Mouse (Mus musculus): ENCODE data around the gene Srarp. TPM values are rescaled to one million over a fixed set of nuclear protein-coding genes. Genes with fewer than 3 reads are reported as not detected.

Srarp gene
- polyA plus RNA-seq (2016; fragmentation: Nextera tagmentation; extraction: Ambion mirVana), result not detected in 2 replicates

DNA sequence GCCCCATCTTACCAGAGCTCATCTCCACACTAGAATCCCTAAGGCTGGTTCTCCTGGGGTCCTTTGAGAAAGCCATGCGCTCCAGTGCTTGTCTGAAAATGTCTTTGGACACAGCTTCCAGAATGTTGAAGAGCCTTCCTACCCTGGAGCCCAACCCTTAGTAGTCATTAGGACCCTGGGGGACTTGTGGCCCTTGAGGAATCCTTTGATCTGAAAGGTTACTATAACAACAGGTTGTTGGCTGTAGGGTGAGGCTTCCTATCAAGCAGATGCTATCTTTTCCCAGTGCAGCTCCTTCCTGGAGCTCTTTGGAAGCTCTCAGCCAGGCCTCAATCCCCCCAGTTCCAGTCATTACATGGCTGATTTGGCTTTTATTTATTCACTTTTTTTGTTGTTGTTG is at the start of gene Srarp:
Gene Srarp, minus strand, starts transcription at position 132 of the 400 bp plus-strand sequence.
- no peak within 1 kb of the TSS for H3K4me3 ChIP-seq (replicated peaks)
- 63% methylated on average over 1 of the region's 1 CpGs for WGBS
- ATAC-seq (ENCODE audit: insufficient number of reproducible peaks, insufficient read depth, low FRiP score, low TSS enrichment, low read depth), result no peak
- no peak within 1 kb of the TSS for H3K9ac ChIP-seq (replicated peaks)
- H3K27ac ChIP-seq, result no peak within 1 kb of the TSS
- no peaks in the 10 kb centered on the region for H3K9me3 ChIP-seq
- H3K27me3 ChIP-seq, result no peaks in the 10 kb centered on the region
- no peaks in the 10 kb centered on the region for H3K36me3 ChIP-seq
- H3K4me1 ChIP-seq (replicated peaks), result no peaks in the 10 kb centered on the region
- no peak within 1 kb of the TSS for H3K4me2 ChIP-seq

DNA sequence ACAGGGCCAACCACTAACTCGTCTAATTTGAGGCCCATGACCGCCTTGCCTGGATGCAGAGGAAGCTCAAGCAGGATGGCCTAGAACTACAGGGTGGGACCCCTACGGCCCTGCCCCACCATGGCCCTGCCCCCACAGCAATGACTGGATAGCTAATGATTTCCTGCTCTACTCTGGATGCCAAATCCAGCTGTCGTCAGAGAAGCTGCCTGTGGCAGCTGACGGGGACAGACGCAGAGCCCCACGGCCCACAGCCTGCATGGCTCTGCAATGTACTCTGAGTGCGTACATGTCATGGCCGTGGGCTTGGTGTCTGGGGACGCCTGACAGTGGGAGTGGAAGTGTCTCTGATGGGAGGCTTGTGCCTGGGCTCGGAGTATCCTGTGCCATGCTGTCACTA is 48.2 kb upstream of the Srarp start:
- Histone ChIP-seq H3K9me3 (peaks cover 4% of the 10 kb centered on the region; the same call in 1 of the 2 replicates), H3K4me2 (no peak overlapping the region), H3K4me1 (replicated peaks) (no peaks in the 10 kb centered on the region), H3K9ac (replicated peaks) (no peak overlapping the region), H3K4me3 (replicated peaks) (no peak overlapping the region), H3K27me3 (no peaks in the 10 kb centered on the region), H3K27ac (no peak overlapping the region), H3K36me3 (peaks cover 99% of the 10 kb centered on the region)
- 74% methylated on average over 11 of the region's 11 CpGs for WGBS
- ATAC-seq (ENCODE audit: insufficient number of reproducible peaks, insufficient read depth, low FRiP score, low TSS enrichment, low read depth), result no peak

DNA sequence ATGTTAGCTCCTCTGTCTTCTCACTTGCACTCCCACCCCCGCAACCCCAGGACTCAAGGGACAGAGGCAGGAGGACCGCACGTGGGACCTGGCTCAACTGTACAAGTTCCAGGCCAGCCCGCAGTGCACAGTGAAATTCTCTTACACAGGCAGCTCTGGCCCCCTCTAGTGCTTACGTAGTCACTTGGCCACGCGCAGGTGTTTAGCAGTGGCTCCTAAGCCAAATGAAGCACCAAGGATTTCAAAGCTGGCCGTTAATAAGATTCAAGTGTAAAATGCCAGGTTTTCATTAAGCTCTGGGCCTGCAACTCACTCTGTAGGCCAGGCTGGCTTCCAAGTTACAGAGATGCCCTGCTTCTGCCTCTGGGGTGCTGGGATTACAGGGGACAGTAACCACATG is 43.5 kb upstream of the Srarp start:
- Histone ChIP-seq H3K4me3 (replicated peaks) (no peak overlapping the region), H3K27me3 (no peaks in the 10 kb centered on the region), H3K27ac (no peak overlapping the region), H3K4me1 (replicated peaks) (no peaks in the 10 kb centered on the region), H3K9ac (replicated peaks) (no peak overlapping the region), H3K4me2 (no peak overlapping the region), H3K36me3 (peaks cover 99% of the 10 kb centered on the region), H3K9me3 (no peaks in the 10 kb centered on the region)
- WGBS, result 93% methylated on average over 8 of the region's 8 CpGs
- no peak for ATAC-seq (ENCODE audit: insufficient number of reproducible peaks, insufficient read depth, low FRiP score, low TSS enrichment, low read depth)

DNA sequence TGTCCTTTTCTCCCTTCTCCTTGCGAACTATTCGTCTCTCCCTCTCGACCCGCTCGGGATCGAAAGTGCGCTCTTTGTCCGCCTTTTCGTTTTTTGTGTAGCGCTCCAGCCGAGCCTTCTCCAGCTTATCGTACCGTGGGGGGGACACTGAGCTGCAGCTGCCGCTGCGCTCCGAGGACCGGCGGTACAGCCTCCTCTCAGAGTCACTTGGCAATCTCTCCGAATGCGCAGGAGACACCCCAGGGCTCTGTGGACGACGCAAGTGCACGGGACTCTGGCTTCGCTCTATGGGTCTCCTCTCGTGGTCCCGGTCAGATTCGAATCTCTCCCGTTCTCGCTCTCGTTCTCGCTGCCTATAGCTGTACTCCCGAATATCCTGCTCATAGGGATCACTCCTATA is 42.9 kb upstream of the Srarp start:
- Histone ChIP-seq H3K4me1 (replicated peaks) (no peaks in the 10 kb centered on the region), H3K9ac (replicated peaks) (no peak overlapping the region), H3K36me3 (peaks cover 99% of the 10 kb centered on the region), H3K27ac (no peak overlapping the region), H3K9me3 (no peaks in the 10 kb centered on the region), H3K4me3 (replicated peaks) (no peak overlapping the region), H3K27me3 (no peaks in the 10 kb centered on the region), H3K4me2 (no peak overlapping the region)
- ATAC-seq (ENCODE audit: insufficient number of reproducible peaks, insufficient read depth, low FRiP score, low TSS enrichment, low read depth), result no peak
- WGBS, result 96% methylated on average over 32 of the region's 32 CpGs

DNA sequence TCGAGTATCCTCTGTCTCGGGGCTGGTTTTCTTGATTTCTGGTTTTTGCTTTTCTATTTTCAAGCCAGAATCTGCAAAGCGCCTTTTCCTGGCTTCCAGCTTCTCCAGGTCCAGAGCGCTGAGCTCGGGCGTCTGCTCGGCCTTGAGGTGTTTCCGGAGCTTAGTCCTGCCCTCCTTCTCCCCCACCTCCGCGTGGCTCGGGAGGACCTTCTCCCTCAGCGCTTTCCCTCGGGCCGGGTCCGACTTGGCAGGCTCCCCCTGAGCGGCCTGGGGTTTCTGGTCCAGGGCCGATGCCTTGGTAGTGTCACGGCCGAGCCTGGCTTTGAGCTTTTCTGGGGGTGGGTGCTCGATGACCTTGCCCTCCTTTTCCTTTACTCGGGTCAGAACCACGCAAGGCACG is 42.3 kb upstream of the Srarp start:
- Histone ChIP-seq H3K9me3 (no peaks in the 10 kb centered on the region), H3K4me3 (replicated peaks) (no peak overlapping the region), H3K9ac (replicated peaks) (no peak overlapping the region), H3K36me3 (peaks cover 100% of the 10 kb centered on the region), H3K27ac (no peak overlapping the region), H3K4me2 (no peak overlapping the region), H3K4me1 (replicated peaks) (no peaks in the 10 kb centered on the region), H3K27me3 (no peaks in the 10 kb centered on the region)
- WGBS, result 92% methylated on average over 23 of the region's 23 CpGs
- no peak for ATAC-seq (ENCODE audit: insufficient number of reproducible peaks, insufficient read depth, low FRiP score, low TSS enrichment, low read depth)

DNA sequence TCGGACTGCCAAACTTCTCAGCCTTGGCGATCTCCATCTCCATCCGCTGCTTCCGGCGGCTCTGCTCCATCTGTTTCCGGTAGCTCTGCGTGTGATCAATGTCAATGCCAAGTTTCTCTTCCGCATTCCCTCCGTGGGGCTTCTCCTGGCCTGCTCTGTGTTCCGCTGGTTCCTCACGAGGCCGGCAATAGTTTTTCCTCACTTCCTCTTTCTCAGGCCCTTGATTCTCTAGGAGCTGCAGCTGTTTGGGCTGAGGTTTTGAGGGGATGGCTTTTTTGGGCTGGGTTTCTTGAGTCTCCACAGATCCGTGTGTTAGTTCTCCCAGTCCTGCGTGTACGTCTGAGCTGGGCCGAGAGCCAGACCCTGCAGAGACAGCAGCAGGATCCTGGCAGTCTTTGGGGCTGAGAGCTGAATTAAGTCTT is 41.8 kb upstream of the Srarp start:
- WGBS, result 95% methylated on average over 16 of the region's 16 CpGs
- H3K9ac ChIP-seq (replicated peaks), result no peak overlapping the region
- no peaks in the 10 kb centered on the region for H3K4me1 ChIP-seq (replicated peaks)
- no peak overlapping the region for H3K4me2 ChIP-seq
- H3K36me3 ChIP-seq, result peaks cover 100% of the 10 kb centered on the region
- H3K27me3 ChIP-seq, result no peaks in the 10 kb centered on the region
- H3K27ac ChIP-seq, result no peak overlapping the region
- ATAC-seq (ENCODE audit: insufficient number of reproducible peaks, insufficient read depth, low FRiP score, low TSS enrichment, low read depth), result no peak
- no peaks in the 10 kb centered on the region for H3K9me3 ChIP-seq
- H3K4me3 ChIP-seq (replicated peaks), result no peak overlapping the region

DNA sequence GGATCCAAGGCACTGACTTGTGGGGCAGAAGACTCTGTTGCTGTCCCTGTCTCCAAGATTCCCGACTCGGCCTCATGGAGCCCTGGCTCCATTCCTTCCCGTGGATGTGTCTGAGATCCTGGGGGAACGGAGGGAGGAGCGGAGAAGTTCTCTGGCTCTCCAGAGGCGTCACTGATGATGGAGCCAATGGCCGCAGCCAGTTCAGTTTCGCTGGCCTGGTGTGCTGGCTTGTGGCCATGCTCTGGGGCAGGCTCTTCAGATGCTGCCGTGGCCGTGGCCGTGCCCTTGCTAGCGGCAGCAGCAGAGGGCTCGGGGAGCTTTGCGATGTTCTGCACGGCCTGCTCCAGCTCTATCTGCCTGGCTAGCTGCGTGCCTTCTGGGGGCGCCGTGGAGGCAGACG is 38.5 kb upstream of the Srarp start:
- Histone ChIP-seq H3K4me2 (no peak overlapping the region), H3K9me3 (no peaks in the 10 kb centered on the region), H3K27me3 (no peaks in the 10 kb centered on the region), H3K9ac (replicated peaks) (no peak overlapping the region), H3K4me1 (replicated peaks) (no peaks in the 10 kb centered on the region), H3K27ac (no peak overlapping the region), H3K36me3 (peaks cover 100% of the 10 kb centered on the region), H3K4me3 (replicated peaks) (no peak overlapping the region)
- WGBS, result 93% methylated on average over 19 of the region's 19 CpGs
- ATAC-seq (ENCODE audit: insufficient number of reproducible peaks, insufficient read depth, low FRiP score, low TSS enrichment, low read depth), result no peak

DNA sequence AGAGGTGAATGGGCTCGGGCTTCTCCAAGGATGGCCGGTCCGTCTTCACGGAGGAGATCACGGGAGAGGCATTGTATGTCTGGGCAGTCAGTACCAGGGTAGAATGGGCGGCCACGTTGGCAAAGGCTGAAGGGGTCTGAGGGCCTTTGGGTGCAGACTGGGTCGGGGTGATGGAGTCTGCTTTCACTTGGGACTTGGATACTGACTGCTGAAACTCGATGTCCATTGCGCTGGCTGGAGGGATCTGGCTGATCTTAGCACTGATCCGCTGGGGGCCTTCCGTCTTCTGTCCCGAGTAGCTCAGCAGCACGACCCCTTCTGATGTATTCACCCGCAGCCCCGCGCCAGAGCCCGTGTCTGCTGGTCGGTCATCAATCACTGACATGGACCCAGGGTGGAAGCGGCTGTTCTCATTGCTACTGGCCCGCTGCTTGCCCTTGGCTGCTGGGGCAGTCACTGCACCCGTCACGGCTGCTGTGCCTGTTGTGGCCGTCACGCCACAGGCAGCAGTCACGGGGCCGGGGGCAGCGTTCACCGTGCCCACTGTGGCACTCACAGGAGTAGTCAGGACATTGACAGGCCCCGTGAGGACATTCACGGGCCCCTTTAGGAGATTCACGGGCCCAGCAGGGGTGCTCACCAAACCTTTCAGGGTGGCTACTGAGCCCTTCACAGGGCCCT is 36.9 kb upstream of the Srarp start:
- H3K36me3 ChIP-seq, result peaks cover 100% of the 10 kb centered on the region

DNA sequence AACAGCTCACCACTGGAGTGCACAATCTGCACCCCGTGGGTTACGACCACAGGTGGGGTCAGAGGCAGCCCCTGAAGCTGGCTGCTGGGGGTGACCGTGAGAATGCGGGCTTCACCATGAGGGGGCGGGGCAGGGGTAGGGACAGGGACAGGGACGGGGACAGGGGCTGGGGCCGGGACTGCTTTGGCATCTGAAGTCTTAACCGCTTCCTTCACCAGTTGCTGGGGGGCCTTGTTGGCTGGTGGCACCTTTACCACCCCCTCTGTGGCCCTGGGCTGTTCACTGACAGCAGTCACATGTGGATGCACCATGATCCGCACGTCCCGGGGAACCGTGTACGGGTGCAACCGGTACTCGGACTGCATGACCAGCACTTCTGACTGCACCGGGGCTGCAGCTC is 35.6 kb upstream of the Srarp start:
- ATAC-seq (ENCODE audit: insufficient number of reproducible peaks, insufficient read depth, low FRiP score, low TSS enrichment, low read depth), result no peak
- WGBS, result 95% methylated on average over 16 of the region's 16 CpGs
- H3K9me3 ChIP-seq, result no peaks in the 10 kb centered on the region
- no peak overlapping the region for H3K9ac ChIP-seq (replicated peaks)
- H3K36me3 ChIP-seq, result peaks cover 100% of the 10 kb centered on the region
- no peak overlapping the region for H3K4me3 ChIP-seq (replicated peaks)
- no peak overlapping the region for H3K4me2 ChIP-seq
- H3K4me1 ChIP-seq (replicated peaks), result no peaks in the 10 kb centered on the region
- H3K27me3 ChIP-seq, result no peaks in the 10 kb centered on the region
- H3K27ac ChIP-seq, result no peak overlapping the region

More for the DNA sequence above, 36.9 kb upstream of the Srarp start:
- Histone ChIP-seq H3K9ac (replicated peaks) (no peak overlapping the region), H3K4me1 (replicated peaks) (no peaks in the 10 kb centered on the region), H3K27ac (no peak overlapping the region), H3K27me3 (no peaks in the 10 kb centered on the region), H3K4me2 (no peak overlapping the region), H3K9me3 (no peaks in the 10 kb centered on the region), H3K4me3 (replicated peaks) (no peak overlapping the region)
- no peak for ATAC-seq (ENCODE audit: insufficient number of reproducible peaks, insufficient read depth, low FRiP score, low TSS enrichment, low read depth)
- 84% methylated on average over 32 of the region's 32 CpGs for WGBS

DNA sequence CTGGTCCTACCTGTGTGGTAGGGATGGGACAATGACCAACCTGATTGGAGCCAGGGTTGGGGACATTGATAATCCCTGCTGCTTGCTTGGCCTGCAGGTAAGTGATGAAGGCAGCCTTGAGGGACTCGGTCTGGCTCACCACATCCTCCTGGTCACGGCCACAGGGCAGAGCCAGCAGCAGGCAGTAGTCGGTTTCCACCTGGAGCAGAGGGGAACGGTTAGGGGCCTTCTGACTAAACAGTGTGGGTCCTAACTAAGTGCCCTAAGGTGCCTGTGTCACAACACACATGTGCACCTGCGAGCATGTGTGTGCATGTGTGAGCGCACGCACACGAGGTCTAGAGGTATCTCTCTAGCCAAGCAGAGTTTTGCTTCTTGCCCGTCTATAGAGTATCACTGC is 33.4 kb upstream of the Srarp start:
- H3K27me3 ChIP-seq, result no peaks in the 10 kb centered on the region
- no peak for ATAC-seq (ENCODE audit: insufficient number of reproducible peaks, insufficient read depth, low FRiP score, low TSS enrichment, low read depth)
- no peak overlapping the region for H3K9ac ChIP-seq (replicated peaks)
- H3K4me1 ChIP-seq (replicated peaks), result no peaks in the 10 kb centered on the region
- no peaks in the 10 kb centered on the region for H3K9me3 ChIP-seq
- peaks cover 100% of the 10 kb centered on the region for H3K36me3 ChIP-seq
- WGBS, result 92% methylated on average over 9 of the region's 9 CpGs
- H3K4me2 ChIP-seq, result no peak overlapping the region
- no peak overlapping the region for H3K4me3 ChIP-seq (replicated peaks)
- no peak overlapping the region for H3K27ac ChIP-seq

DNA sequence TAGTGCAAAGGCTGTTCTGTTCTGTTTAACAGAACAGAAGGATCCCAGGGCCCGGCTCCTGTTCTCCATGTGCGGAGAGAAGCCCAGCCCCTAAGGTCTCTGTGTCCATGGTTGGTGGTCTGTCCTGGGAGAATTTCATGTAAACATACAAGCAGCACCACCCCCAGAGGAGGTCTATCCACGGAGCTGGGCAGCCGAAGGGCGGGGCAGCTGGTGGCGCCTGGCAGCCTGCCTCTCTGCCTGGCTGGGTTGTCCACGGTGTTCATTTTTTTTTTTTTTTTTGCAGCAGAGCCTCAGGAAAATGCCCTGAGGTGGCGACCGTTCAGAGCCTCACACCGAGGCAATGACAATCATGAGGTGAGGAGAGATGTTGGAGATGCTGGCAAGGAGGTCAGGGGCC is 32.7 kb upstream of the Srarp start:
- H3K36me3 ChIP-seq, result peaks cover 100% of the 10 kb centered on the region
- H3K4me2 ChIP-seq, result no peak overlapping the region
- H3K4me1 ChIP-seq (replicated peaks), result no peaks in the 10 kb centered on the region
- H3K9me3 ChIP-seq, result no peaks in the 10 kb centered on the region
- H3K27ac ChIP-seq, result no peak overlapping the region
- H3K27me3 ChIP-seq, result no peaks in the 10 kb centered on the region
- 71% methylated on average over 10 of the region's 10 CpGs for WGBS
- no peak overlapping the region for H3K9ac ChIP-seq (replicated peaks)
- ATAC-seq (ENCODE audit: insufficient number of reproducible peaks, insufficient read depth, low FRiP score, low TSS enrichment, low read depth), result no peak
- H3K4me3 ChIP-seq (replicated peaks), result no peak overlapping the region

DNA sequence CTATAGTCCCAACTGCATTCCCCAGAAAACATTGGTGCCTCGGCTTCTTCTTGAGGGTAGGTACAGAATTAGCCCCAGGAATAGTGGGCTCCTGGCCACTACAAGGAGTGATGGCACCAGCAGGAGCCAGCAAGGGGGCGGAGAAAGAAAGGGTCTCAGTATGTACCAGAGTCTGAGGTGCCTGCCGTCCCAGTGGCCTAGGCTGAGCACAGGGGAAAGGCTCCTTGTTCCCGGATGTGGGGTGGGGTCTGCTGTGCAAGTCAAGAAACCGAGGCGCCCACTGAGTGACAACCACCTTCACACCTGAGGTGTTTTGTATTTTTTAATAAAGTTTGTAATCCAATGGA is 31.6 kb upstream of the Srarp start:
- ATAC-seq (ENCODE audit: insufficient number of reproducible peaks, insufficient read depth, low FRiP score, low TSS enrichment, low read depth), result no peak
- Histone ChIP-seq H3K4me3 (replicated peaks) (no peak overlapping the region), H3K36me3 (peaks cover 100% of the 10 kb centered on the region), H3K27ac (0 out of 2 replicates have a peak overlapping the region, but pooled peaks have one; percentile 7), H3K9me3 (no peaks in the 10 kb centered on the region), H3K9ac (replicated peaks) (no peak overlapping the region), H3K27me3 (no peaks in the 10 kb centered on the region), H3K4me2 (no peak overlapping the region), H3K4me1 (replicated peaks) (no peaks in the 10 kb centered on the region)
- WGBS, result 88% methylated on average over 6 of the region's 6 CpGs
